Mouse (Mus musculus) kidney, adult 2 months (tissue): Measurements from ENCODE around the gene Gucy1a1. TPM values are rescaled to one million over a fixed set of nuclear protein-coding genes. Genes with fewer than 3 reads are reported as not detected.
"Not testable (repeated sequence)": the region's sequence is repeated elsewhere in the genome, so short reads cannot be mapped to it uniquely, and the experiment has no call there.

ENCODE experiments used
- DNase-seq: peaks from one replicate; pipeline ENCODE4 v3.0.0; 2021
- H3K27ac ChIP-seq: fragments of 200-500 bp; 2 replicates; pipeline ENCODE4 v1.5.1; 2012; ENCODE audit warnings: low read depth, low read length, control low read depth, inconsistent platforms; ENCODE audit not compliant: insufficient read depth
- H3K27me3 ChIP-seq: fragments of 200-500 bp; replicated peaks from 2 replicates; pipeline ENCODE4 v1.6.1; 2012; ENCODE audit warnings: mild to moderate bottlenecking, moderate library complexity, low read length, inconsistent platforms; ENCODE audit not compliant: control insufficient read depth, insufficient read depth
- H3K36me3 ChIP-seq: fragments of 200-500 bp; 2 replicates; pipeline ENCODE4 v1.6.1; 2012; ENCODE audit warnings: mild to moderate bottlenecking, moderate library complexity, low read length, inconsistent platforms; ENCODE audit not compliant: control insufficient read depth, insufficient read depth
- H3K4me1 ChIP-seq: fragments of 200-500 bp; 2 replicates; pipeline ENCODE4 v1.6.1; 2011; ENCODE audit warnings: low read length; ENCODE audit not compliant: control insufficient read depth, insufficient read depth
- H3K4me3 ChIP-seq: fragments of 200-500 bp; 2 replicates; pipeline ENCODE4 v1.5.1; 2011; ENCODE audit warnings: mild to moderate bottlenecking, low read depth, low read length, control low read depth; ENCODE audit not compliant: insufficient read depth
- CTCF ChIP-seq: fragments of 200-500 bp; conservative IDR thresholded peaks from 2 replicates; pipeline ENCODE4 v1.5.1; 2011; ENCODE audit warnings: low read depth, mild to moderate bottlenecking, control low read depth, low read length, moderate library complexity, mixed read lengths; ENCODE audit not compliant: insufficient read depth, insufficient read length
- POLR2A ChIP-seq: fragments of 200-500 bp; IDR thresholded peaks from one replicate; pipeline ENCODE4 v1.6.1; 2011; ENCODE audit warnings: low read depth, low read length, control low read depth
- WGBS: fragments of 180-500 bp; shearing (Covaris S2); methylation state at CpG from one replicate; pipeline ENCODE4 v1.1.7; 2018; 5-methylcytosine and 5-hydroxymethylcytosine counted together
- polyA plus RNA-seq: library from polyadenylated mRNA; depleted of rRNA; stranded (reverse); fragments of >200 nt; gene quantifications from 2 replicates; pipeline ENCODE4 v1.2.3, GENCODE M21; 2012

Gene Gucy1a1
- polyA plus RNA-seq, 1 experiment: 14.8 TPM

- TF ChIP-seq CTCF: no peak
- TF ChIP-seq POLR2A: no peak
- Histone ChIP-seq H3K4me1 (peaks cover 3% of the 10 kb centered on the region), H3K27me3 (no peaks in the 10 kb centered on the region), H3K4me3 (no peak overlapping the region), H3K36me3 (no peaks in the 10 kb centered on the region), H3K27ac (no peak overlapping the region)
- DNase-seq: no peak
- WGBS: 90% methylated on average over 2 of the region's 2 CpGs
These were observed 20.3 kb upstream of the Gucy1a1 start for GRCm38 (mm10) chr3:82165937-82166336.

DNA sequence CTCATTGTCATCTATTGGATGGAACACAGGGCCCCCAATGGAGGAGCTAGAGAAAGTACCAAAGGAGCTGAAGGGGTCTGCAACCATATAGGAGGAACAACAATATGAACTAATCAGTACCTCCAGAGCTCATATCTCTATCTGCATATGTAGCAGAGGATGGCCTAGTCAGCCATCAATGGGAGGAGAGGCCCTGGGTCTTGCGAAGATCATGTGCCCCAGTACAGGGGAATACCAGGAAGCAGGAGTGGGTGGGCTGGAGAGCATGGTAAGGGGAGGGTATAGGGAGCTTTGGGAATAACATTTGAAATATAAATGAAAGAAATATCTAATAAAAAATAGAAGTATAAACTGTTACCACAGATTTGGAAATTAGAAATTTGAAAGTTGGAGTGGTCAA lies 17.4 kb upstream of the Gucy1a1 start:
- not testable (repeated sequence) for H3K4me3 ChIP-seq, H3K36me3 ChIP-seq, H3K4me1 ChIP-seq, DNase-seq, H3K27me3 ChIP-seq, H3K27ac ChIP-seq
- 91% methylated on average over 1 of the region's 1 CpGs for WGBS

DNA sequence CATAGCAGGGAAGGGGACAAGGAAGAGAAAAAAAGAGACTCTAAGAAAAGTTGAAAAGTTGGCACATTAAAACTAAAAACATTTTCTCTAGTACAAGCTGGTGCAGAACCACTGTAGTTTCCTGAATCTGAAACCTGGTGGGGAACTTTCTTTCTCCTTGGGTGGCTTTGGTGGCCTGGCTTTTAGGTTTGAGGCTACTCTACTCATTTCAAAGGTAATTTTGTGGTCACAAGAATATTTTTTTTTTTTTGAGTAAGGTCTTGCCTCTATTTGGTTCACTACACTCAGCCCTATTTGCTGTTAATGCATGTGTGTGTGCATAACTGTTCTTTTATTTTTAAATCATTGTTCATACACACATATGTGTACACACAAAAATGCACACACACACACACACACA lies 389 bp upstream of the Gucy1a1 start:
- Histone ChIP-seq H3K36me3 (no peaks in the 10 kb centered on the region), H3K4me1 (no peaks in the 10 kb centered on the region), H3K4me3 (no peak overlapping the region), H3K27ac (no peak overlapping the region), H3K27me3 (no peaks in the 10 kb centered on the region)
- TF ChIP-seq POLR2A: no peak
- TF ChIP-seq CTCF: no peak
- no peak for DNase-seq

- 7% methylated on average over 14 of the region's 14 CpGs for WGBS
- Histone ChIP-seq H3K36me3 (no peaks in the 10 kb centered on the region), H3K4me1 (no peaks in the 10 kb centered on the region), H3K4me3 (peak overlapping the region; percentile 56), H3K27me3 (no peaks in the 10 kb centered on the region), H3K27ac (peak overlapping the region; percentile 49)
- no peak for TF ChIP-seq POLR2A
- TF ChIP-seq CTCF: no peak
- no peak for DNase-seq
These were observed 864 bp downstream of the Gucy1a1 start for GRCm38 (mm10) chr3:82144725-82145125.

GRCm38 (mm10) chr3:82140781-82141180 lies 4.8 kb downstream of the Gucy1a1 start:
- no peak for DNase-seq
- H3K4me1 ChIP-seq: no peaks in the 10 kb centered on the region
- no peaks in the 10 kb centered on the region for H3K27me3 ChIP-seq
- H3K36me3 ChIP-seq: no peaks in the 10 kb centered on the region
- WGBS: 50% methylated on average over 5 of the region's 5 CpGs
- H3K27ac ChIP-seq: 0 out of 2 replicates have a peak overlapping the region, but pooled peaks have one; percentile 22
- TF ChIP-seq POLR2A: no peak
- H3K4me3 ChIP-seq: no peak overlapping the region

GRCm38 (mm10) chr3:82138002-82138667 lies 7.5 kb downstream of the Gucy1a1 start:
- no peaks in the 10 kb centered on the region for H3K36me3 ChIP-seq
- H3K27ac ChIP-seq: no peak overlapping the region
- no peak for DNase-seq
- no peak overlapping the region for H3K4me3 ChIP-seq
- no peaks in the 10 kb centered on the region for H3K27me3 ChIP-seq
- TF ChIP-seq CTCF (no peak), POLR2A (no peak)
- no peaks in the 10 kb centered on the region for H3K4me1 ChIP-seq
- WGBS: 37% methylated on average over 13 of the region's 13 CpGs

- Histone ChIP-seq H3K4me3 (no peak overlapping the region), H3K27ac (no peak overlapping the region), H3K27me3 (no peaks in the 10 kb centered on the region), H3K36me3 (no peaks in the 10 kb centered on the region), H3K4me1 (no peaks in the 10 kb centered on the region)
- WGBS: 69% methylated on average over 1 of the region's 1 CpGs
- no peak for DNase-seq
- TF ChIP-seq CTCF (no peak), POLR2A (no peak)
These were observed 10.1 kb downstream of the Gucy1a1 start for GRCm38 (mm10) chr3:82135483-82135882.

- H3K4me1 ChIP-seq: no peaks in the 10 kb centered on the region
- no peak for TF ChIP-seq CTCF
- no peak for TF ChIP-seq POLR2A
- H3K27me3 ChIP-seq: no peaks in the 10 kb centered on the region
- no peak for DNase-seq
- no peak overlapping the region for H3K27ac ChIP-seq
- no peaks in the 10 kb centered on the region for H3K36me3 ChIP-seq
- 39% methylated on average over 1 of the region's 1 CpGs for WGBS
- no peak overlapping the region for H3K4me3 ChIP-seq
These were observed 16.3 kb downstream of the Gucy1a1 start for GRCm38 (mm10) chr3:82129258-82129657.
